Mouse (Mus musculus) heart, postnatal 0 days (tissue): ENCODE measurements around the gene Gm49320. TPM values are rescaled to one million over a fixed set of nuclear protein-coding genes. Genes with fewer than 3 reads are reported as not detected.
A peak's percentile ranks its signal among the peaks of the same experiment; 100 is the strongest.

Source experiments
- ATAC-seq: fragments of 200-750 bp; cut with Nextera tagmentation; 2 replicates; pipeline ENCODE4 v1.8.0; 2017; ENCODE audit warnings: low read depth, moderate number of reproducible peaks, moderate library complexity; ENCODE audit not compliant: insufficient read depth
- DNase-seq: peaks from one replicate; pipeline ENCODE4 v3.0.0-alpha.2; 2016; ENCODE audit warnings: low spot score
- H3K27ac ChIP-seq: fragments of 300-500 bp; sonication (generic); 2 replicates; pipeline ENCODE4 v1.5.1; 2014; ENCODE audit warnings: low read depth, mild to moderate bottlenecking
- H3K27me3 ChIP-seq: fragments of 300-500 bp; sonication (generic); 2 replicates; pipeline ENCODE4 v1.6.1; 2014; ENCODE audit warnings: low read length, mixed read lengths; ENCODE audit not compliant: control insufficient read depth, insufficient read depth
- H3K36me3 ChIP-seq: fragments of 300-500 bp; sonication (generic); replicated peaks from 2 replicates; pipeline ENCODE4 v1.6.1; 2014; ENCODE audit warnings: low read length, mixed read lengths; ENCODE audit not compliant: control insufficient read depth, insufficient read depth
- H3K4me1 ChIP-seq: fragments of 300-500 bp; sonication (generic); 2 replicates; pipeline ENCODE4 v1.6.1; 2014; ENCODE audit warnings: antibody characterized with exemption; ENCODE audit not compliant: control insufficient read depth, insufficient read depth
- H3K4me2 ChIP-seq: fragments of 300-500 bp; sonication (generic); 2 replicates; pipeline ENCODE4 v1.6.1; 2014; ENCODE audit warnings: low read depth, mild to moderate bottlenecking, low read length, moderate library complexity
- H3K4me3 ChIP-seq: fragments of 300-500 bp; sonication (generic); 2 replicates; pipeline ENCODE4 v1.5.1; 2014; ENCODE audit warnings: low read depth, low read length
- H3K9ac ChIP-seq: fragments of 300-500 bp; sonication (generic); replicated peaks from 2 replicates; pipeline ENCODE4 v1.6.1; 2014; ENCODE audit warnings: low read depth, low read length, mixed read lengths
- H3K9me3 ChIP-seq: fragments of 300-500 bp; sonication (generic); replicated peaks from 2 replicates; pipeline ENCODE4 v1.6.1; 2016; ENCODE audit warnings: low read length; ENCODE audit not compliant: control insufficient read depth
- CTCF ChIP-seq: IDR thresholded peaks from 2 replicates; pipeline ENCODE4 v1.5.1; 2016; ENCODE audit warnings: antibody characterized with exemption, control low read depth, low read depth
- EP300 ChIP-seq: IDR thresholded peaks from 2 replicates; pipeline ENCODE4 v1.6.1; 2016; ENCODE audit warnings: antibody characterized with exemption, low read depth
- WGBS: fragments of 180-500 bp; shearing (Covaris S2); extraction: QIAGEN DNeasy Blood & Tissue Kit; methylation state at CpG from one replicate; pipeline ENCODE4 v1.1.7; 2014; 5-methylcytosine and 5-hydroxymethylcytosine counted together
- polyA plus RNA-seq: library from polyadenylated mRNA; unstranded; fragments of >200 nt; fragmentation: Nextera tagmentation; extraction: Ambion mirVana; gene quantifications from 2 replicates; pipeline ENCODE4 v1.2.1, GENCODE M21; 2015
- total RNA-seq: library from RNA; depleted of rRNA; stranded (reverse); fragments of >200 nt; gene quantifications from 2 replicates; pipeline ENCODE4 v1.2.3, GENCODE M21; 2014; ENCODE audit warnings: low replicate concordance

The Gm49320 gene
- total and polyA plus RNA-seq, 2 experiments from 2014 or later: 0.19 TPM; not detected in 1

DNA sequence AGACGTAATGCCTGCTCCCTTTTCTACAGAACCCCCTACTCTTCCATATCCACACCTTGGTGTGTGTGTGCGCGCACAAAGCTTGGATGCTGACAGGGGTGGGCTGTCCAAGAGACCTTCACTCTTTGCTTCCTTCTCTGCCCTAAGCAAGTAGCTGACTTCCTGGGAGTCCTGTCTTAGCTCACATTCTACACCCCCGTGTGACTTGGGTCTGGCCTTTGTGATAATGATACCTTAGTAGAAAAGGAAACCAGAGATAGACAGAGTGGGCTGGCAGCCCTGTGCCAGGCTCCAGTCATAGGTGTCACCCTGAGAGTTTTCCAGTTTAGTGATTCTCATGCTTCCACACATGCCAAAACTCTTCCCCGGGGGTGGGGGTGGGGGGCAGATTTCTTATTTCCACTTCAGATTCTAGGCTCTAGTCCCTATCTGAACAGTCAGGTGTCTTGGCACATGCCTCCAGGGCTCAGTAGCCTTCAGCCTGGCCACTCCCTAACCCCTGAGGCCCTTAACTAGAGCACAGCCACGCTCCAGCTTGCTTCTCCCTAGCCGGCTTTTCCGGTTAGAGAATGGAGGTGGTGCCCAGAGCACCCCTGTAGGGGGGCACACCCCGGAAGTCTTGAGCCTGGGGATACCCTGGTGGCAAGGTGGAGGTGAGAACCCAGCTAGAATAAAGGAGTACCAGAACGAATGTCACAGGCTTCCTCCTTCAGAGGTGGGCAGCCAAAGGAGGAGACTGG, 7.9 kb upstream of the Gm49320 start:
- 46% methylated on average over 10 of the region's 10 CpGs for WGBS
- Histone ChIP-seq H3K4me2 (no peak overlapping the region), H3K4me1 (0 out of 2 replicates have a peak, but pooled peaks cover 5% of the 10 kb centered on the region), H3K27ac (no peak overlapping the region), H3K27me3 (peaks cover 29% of the 10 kb centered on the region), H3K36me3 (no peaks in the 10 kb centered on the region), H3K9me3 (no peaks in the 10 kb centered on the region), H3K9ac (no peak overlapping the region), H3K4me3 (no peak overlapping the region)
- TF ChIP-seq EP300 (no peak), CTCF (no peak)
- ATAC-seq (no peak), DNase-seq (no peak)

GRCm38 (mm10) chr8:4237814-4238433, 741 bp upstream of the Gm49320 start:
- peaks cover 12% of the 10 kb centered on the region for H3K36me3 ChIP-seq
- peak overlapping the region; percentile 79 for H3K4me2 ChIP-seq
- ATAC-seq (no peak), DNase-seq (peak; percentile 14)
- WGBS: 16% methylated on average over 15 of the region's 15 CpGs
- H3K4me3 ChIP-seq: peak overlapping the region; percentile 92
- TF ChIP-seq EP300 (no peak), CTCF (no peak)
- H3K27ac ChIP-seq: peak overlapping the region; percentile 97
- peaks cover 22% of the 10 kb centered on the region for H3K4me1 ChIP-seq
- H3K9ac ChIP-seq: peak overlapping the region; percentile 76
- no peaks in the 10 kb centered on the region for H3K9me3 ChIP-seq
- H3K27me3 ChIP-seq: no peaks in the 10 kb centered on the region

GRCm38 (mm10) chr8:4239193-4239890, 677 bp downstream of the Gm49320 start:
- Histone ChIP-seq H3K27ac (peak overlapping the region; percentile 96), H3K4me2 (peak overlapping the region; percentile 91), H3K9me3 (no peaks in the 10 kb centered on the region), H3K27me3 (no peaks in the 10 kb centered on the region), H3K36me3 (peaks cover 26% of the 10 kb centered on the region), H3K4me3 (peak overlapping the region; percentile 92), H3K9ac (peak overlapping the region; percentile 83), H3K4me1 (peaks cover 22% of the 10 kb centered on the region)
- WGBS: 8% methylated on average over 19 of the region's 19 CpGs
- ATAC-seq: peak; percentile 7; the same call in 1 of the 2 replicates
- DNase-seq: no peak
- TF ChIP-seq CTCF: no peak
- TF ChIP-seq EP300: no peak

GRCm38 (mm10) chr8:4245061-4245460, 6.4 kb downstream of the Gm49320 start:
- no peak overlapping the region for H3K4me2 ChIP-seq
- ATAC-seq (no peak), DNase-seq (no peak)
- peaks cover 9% of the 10 kb centered on the region; the same call in 1 of the 2 replicates for H3K4me1 ChIP-seq
- no peak overlapping the region for H3K4me3 ChIP-seq
- H3K27me3 ChIP-seq: no peaks in the 10 kb centered on the region
- 95% methylated on average over 5 of the region's 5 CpGs for WGBS
- TF ChIP-seq CTCF (no peak), EP300 (no peak)
- H3K9ac ChIP-seq: no peak overlapping the region
- no peaks in the 10 kb centered on the region for H3K9me3 ChIP-seq
- H3K27ac ChIP-seq: no peak overlapping the region
- H3K36me3 ChIP-seq: peaks cover 63% of the 10 kb centered on the region

DNA sequence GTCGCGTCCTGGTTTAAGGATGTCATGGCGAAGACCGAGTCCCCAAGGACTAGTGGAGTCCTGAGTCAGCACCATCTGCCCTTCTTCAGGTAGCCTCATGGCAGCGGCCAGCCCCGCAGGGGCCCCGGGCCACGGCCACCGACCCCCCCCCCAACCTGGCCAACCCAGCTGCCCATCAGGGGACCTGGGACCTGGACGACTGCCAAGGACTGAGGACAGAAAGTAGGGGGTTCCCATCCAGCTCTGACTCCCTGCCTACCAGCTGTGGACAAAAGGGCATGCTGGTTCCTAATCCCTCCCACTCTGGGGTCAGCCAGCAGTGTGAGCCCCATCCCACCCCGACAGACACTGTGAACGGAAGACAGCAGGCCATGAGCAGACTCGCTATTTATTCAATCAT, 7.1 kb downstream of the Gm49320 start:
- Histone ChIP-seq H3K27ac (no peak overlapping the region), H3K9ac (no peak overlapping the region), H3K4me3 (no peak overlapping the region), H3K36me3 (peaks cover 63% of the 10 kb centered on the region), H3K27me3 (no peaks in the 10 kb centered on the region), H3K4me1 (0 out of 2 replicates have a peak, but pooled peaks cover 4% of the 10 kb centered on the region), H3K9me3 (no peaks in the 10 kb centered on the region), H3K4me2 (no peak overlapping the region)
- TF ChIP-seq EP300 (no peak), CTCF (no peak)
- no peak for ATAC-seq
- WGBS: 85% methylated on average over 13 of the region's 13 CpGs
- DNase-seq: no peak
